Mouse (Mus musculus) ovary, adult 10 weeks (tissue): ENCODE results near the gene Usp20. TPM values are rescaled to one million over a fixed set of nuclear protein-coding genes. Genes with fewer than 3 reads are reported as not detected.

Experiments
- polyA plus RNA-seq: library from polyadenylated mRNA; stranded (reverse); fragments of 350-450 nt; fragmentation: Illumina TruSeq; extraction: RNeasy Lipid Tissue Mini Kit (QIAGEN cat#74804); gene quantifications from one replicate; pipeline ENCODE4 v1.2.3, GENCODE M21; 2014

Usp20 gene
- polyA plus RNA-seq: 0.60 TPM

DNA sequence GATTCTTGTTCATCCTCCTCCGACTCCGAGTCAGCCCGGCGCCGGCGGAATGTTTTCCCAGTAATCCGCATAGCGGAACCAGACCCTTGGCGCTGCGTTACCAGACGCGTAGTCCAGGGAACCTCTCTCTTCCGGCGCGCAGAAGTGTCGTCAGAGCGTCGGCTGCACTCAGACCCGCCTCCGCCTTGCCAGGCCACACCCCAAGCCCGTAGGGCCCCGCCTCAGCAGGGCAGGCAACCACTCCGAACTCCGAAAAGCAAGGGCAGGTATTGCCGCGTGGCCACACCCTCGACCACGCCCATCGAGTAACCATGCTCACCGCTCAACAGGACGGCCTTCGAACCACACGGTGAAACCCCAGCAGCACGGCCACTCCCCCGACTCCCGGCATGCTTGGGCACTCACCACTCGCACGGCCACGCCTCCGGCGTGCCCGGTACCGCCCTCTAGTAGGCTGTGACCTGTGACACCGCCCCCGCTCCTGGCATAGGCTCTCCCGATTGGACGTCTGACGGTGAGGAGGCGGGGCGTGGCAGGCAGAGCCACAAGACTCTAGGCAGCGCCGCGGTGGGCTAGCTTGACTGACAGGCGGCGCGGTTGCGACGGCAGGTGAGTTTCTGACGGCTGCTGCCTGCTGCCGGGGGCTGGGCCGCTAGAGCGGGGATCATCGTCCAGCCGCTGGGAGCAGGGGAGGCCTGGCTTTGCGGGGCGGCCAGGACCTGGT lies at the start of gene Usp20, which contains the start of gene BC005624:
TSS of gene Usp20 (plus strand) at position 490 of the 724 bp plus-strand sequence.
TSS of gene BC005624 (minus strand) at position 412 of the 724 bp plus-strand sequence.

DNA sequence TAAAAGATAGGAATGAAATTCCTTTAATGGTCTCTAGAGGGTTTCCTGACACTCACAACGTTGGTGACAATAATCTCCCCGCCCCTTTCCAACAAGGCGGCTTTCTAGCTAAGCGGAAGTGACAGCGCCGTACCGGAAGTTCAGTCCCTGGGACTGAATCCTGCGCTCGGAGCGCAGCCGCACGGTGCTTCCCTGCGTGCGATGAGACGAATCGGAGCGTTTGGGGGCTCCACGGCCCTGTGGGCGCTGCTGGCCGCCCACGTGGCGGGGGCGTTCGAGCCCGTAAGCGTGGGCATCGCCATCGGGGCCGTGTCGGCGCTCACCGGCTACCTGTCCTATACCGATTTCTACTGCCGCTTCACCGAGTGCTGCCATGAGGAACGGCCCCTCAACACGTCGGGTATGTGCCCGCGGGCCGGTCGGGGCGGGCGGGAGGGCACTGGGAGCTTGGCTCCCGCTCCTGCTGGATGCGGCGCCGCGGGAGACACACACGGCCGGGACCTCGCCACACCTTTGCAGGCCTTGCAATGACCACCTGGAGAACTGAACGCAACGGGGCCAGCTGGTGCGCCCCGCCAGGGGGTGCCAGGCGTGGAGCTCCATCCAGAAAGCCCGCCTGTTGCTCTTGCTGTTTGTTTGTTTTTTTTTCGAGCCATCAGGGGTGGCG lies 29.1 kb upstream of the Usp20 start, which contains the start of gene Tor1b:
TSS of gene Tor1b (plus strand) at position 136 of the 667 bp plus-strand sequence.

DNA sequence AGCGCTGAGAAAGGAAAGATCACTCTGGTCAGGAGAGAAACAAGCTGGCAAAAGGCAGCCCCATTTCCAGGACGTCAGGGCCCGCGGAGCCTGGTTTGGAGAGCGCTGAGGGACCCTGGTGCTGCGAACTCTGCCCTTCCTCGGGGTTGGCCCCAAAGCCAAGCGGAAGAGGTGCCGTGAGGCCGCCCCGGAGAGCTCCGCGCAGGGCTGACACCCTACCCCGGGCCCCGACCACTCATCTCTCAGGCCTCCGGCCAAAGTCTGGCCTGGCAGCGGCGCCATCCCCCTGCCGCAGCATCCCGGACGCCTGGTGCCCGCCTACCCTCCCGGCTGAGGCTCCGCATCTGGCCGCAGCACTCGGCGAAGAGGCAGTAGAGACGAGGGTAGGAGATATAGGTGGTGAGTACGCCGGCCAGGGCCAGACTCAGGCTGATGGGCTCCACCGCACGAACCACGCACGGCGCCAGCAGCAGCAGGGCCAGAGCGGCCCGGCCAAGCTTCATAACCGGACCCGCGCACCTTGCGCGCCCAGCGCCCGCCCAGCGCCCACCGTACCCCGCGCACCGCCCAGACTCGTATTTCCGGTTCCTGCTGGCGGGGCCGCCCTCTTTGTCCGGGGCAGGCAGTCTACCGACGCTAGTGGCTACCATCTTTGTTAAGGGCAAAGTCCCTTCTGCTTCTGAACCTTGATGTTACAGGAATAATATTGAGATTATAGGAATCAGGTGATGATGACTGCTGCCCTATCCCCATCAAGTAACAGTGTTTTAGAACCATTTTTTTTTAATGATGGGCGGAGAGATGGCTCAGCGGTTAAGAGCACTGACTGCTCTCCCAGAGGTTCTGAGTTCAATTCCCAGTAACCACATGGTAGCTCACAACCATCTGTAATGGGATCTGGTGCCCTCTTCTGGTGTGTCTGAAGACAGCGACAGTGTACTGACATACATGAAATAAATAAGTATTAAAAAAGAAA lies 14.4 kb upstream of the Usp20 start, which contains the start of gene Tor1a:
TSS of gene Tor1a (minus strand) at position 582 of the 976 bp plus-strand sequence.

Other genes starting within 250 kb of the Usp20 start
- gene 1700001O22Rik, start 178.6 kb upstream of the Usp20 start, polyA plus RNA-seq: not detected
- not detected for gene Ntmt1, start 174.5 kb upstream of the Usp20 start, polyA plus RNA-seq
- gene Asb6, start 151.9 kb upstream of the Usp20 start, polyA plus RNA-seq: not detected
- not detected for gene Prrx2, start 147.3 kb upstream of the Usp20 start, polyA plus RNA-seq
- gene Ptges, start 52.4 kb upstream of the Usp20 start, polyA plus RNA-seq: 36.3 TPM
- 20.4 TPM for gene Tor1b, start 29.3 kb upstream of the Usp20 start, polyA plus RNA-seq
- 6.2 TPM for gene Tor1a, start 14.3 kb upstream of the Usp20 start, polyA plus RNA-seq
- gene BC005624, start 78 bp upstream of the Usp20 start, polyA plus RNA-seq: 14.5 TPM
- 39.0 TPM for gene Fnbp1, start 159.7 kb downstream of the Usp20 start, polyA plus RNA-seq
- gene Gpr107, start 170.0 kb downstream of the Usp20 start, polyA plus RNA-seq: 43.7 TPM